Mouse (Mus musculus) liver, embryonic 14.5 days (tissue): ENCODE results near the gene Cep78.

ENCODE experiments used
- CTCF ChIP-seq: IDR thresholded peaks from 2 replicates; pipeline ENCODE4 v1.5.1; 2016; ENCODE audit warnings: antibody characterized with exemption, low read depth, control low read depth
- EP300 ChIP-seq: IDR thresholded peaks from 2 replicates; pipeline ENCODE4 v1.6.1; 2016; ENCODE audit warnings: antibody characterized with exemption, low read depth

GRCm38 (mm10) chr19:15962313-15962712 is 22.5 kb downstream of the Cep78 start:
- TF ChIP-seq CTCF = no peak
- TF ChIP-seq EP300 = no peak
